Comparison of ENCODE assay signal across 8 mouse cellular contexts in the genomic region with DNA sequence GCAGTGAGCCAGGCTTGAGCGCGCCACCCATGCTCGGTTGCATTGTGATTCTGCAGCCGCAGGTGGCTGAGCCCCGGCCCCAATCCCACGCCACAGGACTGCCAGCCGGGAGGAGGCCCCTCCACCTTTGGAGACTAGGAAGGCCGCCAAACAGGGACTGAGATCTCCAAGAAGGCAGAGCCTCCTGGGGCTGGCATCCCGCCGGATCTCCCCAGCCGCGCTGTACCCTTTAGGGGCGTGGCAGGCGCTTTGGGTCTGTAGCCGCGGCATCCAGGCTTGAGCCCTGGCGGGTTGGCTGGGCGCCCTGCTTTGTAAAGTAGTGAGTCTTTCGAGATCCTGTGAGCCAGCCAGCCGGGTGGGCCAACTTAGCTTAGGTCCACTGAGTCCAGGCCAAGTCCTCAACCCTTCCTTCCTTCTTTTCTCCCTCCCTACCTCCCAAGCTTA. TPM values are rescaled to one million over a fixed set of nuclear protein-coding genes. Genes with fewer than 3 reads are reported as not detected.
A peak's percentile ranks its signal among the peaks of the same experiment; 100 is the strongest.
DNase-seq lines count a peak whose midpoint lies in the region; ATAC-seq and TF ChIP-seq lines count a peak whose summit lies in the region.

No protein-coding gene starts in this region.

- ATAC-seq in cerebellum, adult (ENCODE audit: insufficient number of reproducible peaks, low FRiP score, low TSS enrichment): no peak
- ATAC-seq in midbrain, postnatal 0 days (ENCODE audit: low FRiP score): peak; percentile 66

- H3K27me3 ChIP-seq in midbrain, postnatal 0 days (ENCODE audit: insufficient read depth, low read length): peaks cover 19% of the 10 kb centered on the region

- H3K9ac ChIP-seq in midbrain, postnatal 0 days (replicated peaks; ENCODE audit: low read length, poor library complexity, severe bottlenecking): peak overlapping the region; percentile 57

- H3K9me3 ChIP-seq in midbrain, postnatal 0 days (ENCODE audit: low read length): no peaks in the 10 kb centered on the region

- TF ChIP-seq CTCF in midbrain, postnatal 0 days (IDR thresholded peaks at IDR 0.05): no peak

- WGBS in midbrain, postnatal 0 days: 4% methylated on average over 20 of the region's 20 CpGs

- no peaks in the 10 kb centered on the region for H3K4me1 ChIP-seq in midbrain, postnatal 0 days (ENCODE audit: insufficient read depth, low read length)

- peak overlapping the region; percentile 70 for H3K27ac ChIP-seq in midbrain, postnatal 0 days (ENCODE audit: low read depth, low read length)

- H3K36me3 ChIP-seq in midbrain, postnatal 0 days (ENCODE audit: insufficient read depth, low read length): no peaks in the 10 kb centered on the region

- peak; percentile 26 for DNase-seq in cerebellum, adult 11 months
- peak; percentile 24 for DNase-seq in cerebellum, adult 8-10 months
- peak; percentile 75 to 82 for DNase-seq in frontal cortex, postnatal 36 days (ENCODE audit: low spot score in 2 of 2)
- DNase-seq in layer of hippocampus, adult 9-11 months: peak; percentile 85
- DNase-seq in midbrain, postnatal 0 days (ENCODE audit: low spot score): peak; percentile 89
- DNase-seq in spleen, postnatal 36 days (ENCODE audit: low spot score in 2 of 2): no peak
- no peak for DNase-seq in adrenal gland, postnatal 4 days (ENCODE audit: low spot score in 2 of 2)

- H3K4me3 ChIP-seq in midbrain, postnatal 0 days (ENCODE audit: low read depth, low read length): peak overlapping the region; percentile 28

- peak overlapping the region; percentile 50 for H3K4me2 ChIP-seq in midbrain, postnatal 0 days (ENCODE audit: low read depth, low read length, poor library complexity, severe bottlenecking)

RNA-seq across cellular contexts. Expression of a gene that starts 7.7 kb away (rescaled TPM):
- 77.8 and 79.1 TPM in 2 replicates for total RNA-seq in midbrain, postnatal 0 days (2014; rRNA removed)
- polyA plus RNA-seq in midbrain, postnatal 0 days (2015; fragmentation: Nextera tagmentation; extraction: Ambion mirVana): 21.6 and 29.7 TPM in 2 replicates
- 1 to 10 TPM in 1 of 2 experiments, under 1 TPM in 1; 0.92 to 1.5 TPM for total RNA-seq in adrenal gland, postnatal 4 days (2021)

Comparison
In these comparisons a context has a peak if more than half of its experiments do, and no peak if none do; other contexts are left out.
1. DNase-seq: peak in cerebellum, adult 11 months (single experiment), cerebellum, adult 8-10 months (single experiment), frontal cortex, postnatal 36 days (2 of 2), layer of hippocampus, adult 9-11 months (single experiment) and midbrain, postnatal 0 days (single experiment); none in spleen, postnatal 36 days (0 of 2) and adrenal gland, postnatal 4 days (0 of 2).
2. RNA of a gene that starts 7.7 kb away (total RNA-seq): 77.8 to 79.1 TPM in midbrain, postnatal 0 days; 0.92 to 1.5 TPM in adrenal gland, postnatal 4 days; every median in the first group is over 10 times any median in the second.